Mouse (Mus musculus) adipocyte (in vitro differentiated cells): ENCODE measurements around the gene 1190005I06Rik.

Experiments
- DNase-seq: peaks from one replicate; pipeline ENCODE4 v3.0.0-alpha.2; 2016; ENCODE audit warnings: low spot score

1190005I06Rik gene

GRCm38 (mm10) chr8:120667561-120668373 lies 20.3 kb upstream of the 1190005I06Rik start, which contains the start of the genes Gm27021 and Cox4i1:
Gene Gm27021 (minus strand): TSS chr8:120668079.
Gene Cox4i1 (plus strand): TSS chr8:120668222.
- DNase-seq = peak; percentile 84

- DNase-seq = peak; percentile 8
Measured at GRCm38 (mm10) chr8:120666807-120667470, 19.5 kb upstream of the 1190005I06Rik start.

DNA sequence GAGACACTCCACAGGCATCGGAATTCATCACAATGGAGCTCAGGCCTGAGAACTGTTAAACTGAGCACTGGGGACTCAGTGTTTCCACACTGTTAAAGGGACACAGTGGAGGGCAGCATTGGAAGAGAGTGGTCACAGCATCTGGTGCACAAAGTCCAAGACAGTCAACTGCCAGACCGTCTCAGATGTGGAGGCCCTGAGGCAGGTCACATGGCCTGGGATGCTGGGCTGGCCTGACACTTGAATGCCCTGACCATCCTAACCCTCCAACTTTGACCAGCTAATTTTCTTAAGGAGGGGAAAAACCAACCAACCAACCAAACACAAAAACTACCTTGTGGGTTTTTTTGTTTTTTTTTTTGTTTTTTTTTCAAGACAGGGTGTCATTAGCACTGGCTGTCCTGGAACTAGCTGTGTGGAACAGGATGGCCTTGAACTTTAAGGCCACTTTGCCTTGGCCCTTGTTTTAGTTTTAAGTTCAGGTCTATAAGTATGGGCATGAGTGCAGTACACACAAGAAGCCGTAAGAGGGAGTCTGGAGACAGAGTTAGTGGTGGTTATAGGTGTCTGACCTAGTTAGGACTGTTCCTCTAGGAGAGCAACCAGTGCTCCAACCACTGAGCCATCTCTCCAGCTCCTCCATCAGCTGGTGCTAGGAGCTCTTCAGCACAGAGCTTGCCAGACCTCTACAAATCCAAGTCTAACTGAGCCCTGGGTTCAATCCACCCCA lies 18.5 kb upstream of the 1190005I06Rik start:
- peak; percentile 26 for DNase-seq

DNA sequence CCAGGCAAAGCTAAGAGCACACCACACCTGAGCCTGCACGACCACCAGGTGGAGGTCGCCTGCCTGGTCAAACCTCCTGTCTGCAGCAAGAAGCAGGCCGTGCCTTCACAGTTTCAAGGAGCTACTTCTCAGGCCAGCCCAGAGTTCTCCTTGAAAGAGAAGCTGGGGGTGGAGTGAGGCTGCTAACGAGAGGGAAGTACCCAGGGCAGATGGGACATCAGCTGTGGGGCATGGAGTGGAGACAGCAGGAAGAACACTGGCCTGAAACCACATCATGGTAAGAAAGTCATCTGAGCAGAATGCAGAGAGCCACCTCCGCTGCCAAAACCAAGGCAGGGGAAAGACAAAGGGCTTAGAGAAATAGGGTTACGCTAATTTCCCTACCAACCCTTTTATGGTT lies 17.1 kb upstream of the 1190005I06Rik start:
- DNase-seq = no peak

GRCm38 (mm10) chr8:120657415-120657814 lies 10.0 kb upstream of the 1190005I06Rik start:
- no peak for DNase-seq

DNA sequence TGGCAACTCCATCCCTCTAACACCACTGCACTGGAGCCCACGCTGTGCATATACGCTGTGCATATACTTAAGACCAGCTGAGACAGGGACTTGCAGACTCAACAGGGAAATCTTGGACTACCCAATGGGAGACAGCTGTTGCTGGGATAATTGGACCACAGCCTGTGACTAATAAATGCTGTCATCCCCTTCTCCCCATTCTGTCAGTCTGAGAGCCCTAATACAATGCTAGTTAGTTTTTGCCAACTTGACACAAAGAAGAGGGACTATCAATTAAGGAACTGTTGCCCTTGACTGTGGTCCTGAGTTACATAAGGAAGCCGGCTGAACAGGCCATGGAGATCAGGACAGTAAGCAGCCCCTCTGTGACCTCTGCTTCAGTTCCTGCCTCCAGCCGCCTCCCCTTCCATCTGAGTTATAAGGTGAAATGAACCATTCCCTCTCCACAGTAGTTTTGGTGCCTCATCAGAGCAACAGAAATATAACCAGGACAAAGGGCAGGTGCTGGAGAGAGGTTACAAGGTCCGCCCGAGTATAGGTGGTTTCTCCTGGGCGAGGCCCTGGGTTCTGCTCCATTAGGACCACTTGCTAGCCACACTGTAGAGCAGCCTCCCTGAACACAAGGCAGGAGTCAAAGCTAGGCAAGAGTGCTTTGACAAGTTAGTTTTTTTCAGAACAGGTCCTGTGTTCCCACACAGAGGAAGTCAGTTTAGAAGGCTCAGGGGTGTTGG lies 9.1 kb upstream of the 1190005I06Rik start:
- DNase-seq = no peak

GRCm38 (mm10) chr8:120644663-120645062 lies 2.8 kb downstream of the 1190005I06Rik start:
- DNase-seq = peak; percentile 88

GRCm38 (mm10) chr8:120642031-120642662 lies 5.3 kb downstream of the 1190005I06Rik start:
- DNase-seq = no peak

DNA sequence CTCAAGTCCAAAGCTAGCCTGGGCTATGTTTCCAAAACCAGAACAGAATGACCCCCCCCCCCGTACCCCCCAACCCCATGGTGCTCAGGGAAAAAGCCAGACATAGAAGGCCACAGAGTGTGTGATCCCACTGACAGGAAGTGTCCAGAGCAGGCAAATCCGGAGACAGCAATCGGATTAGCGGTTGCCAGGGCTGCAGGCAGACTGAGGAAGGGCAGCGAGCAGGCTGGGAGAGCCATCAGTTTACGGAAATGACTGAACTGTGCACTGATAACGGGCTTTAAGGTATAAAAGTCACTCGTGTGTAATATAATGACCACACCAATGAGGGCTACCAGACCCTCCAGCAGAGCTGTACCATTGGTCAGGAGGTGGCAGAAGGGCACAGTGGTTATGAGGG lies 6.2 kb downstream of the 1190005I06Rik start:
- no peak for DNase-seq

DNA sequence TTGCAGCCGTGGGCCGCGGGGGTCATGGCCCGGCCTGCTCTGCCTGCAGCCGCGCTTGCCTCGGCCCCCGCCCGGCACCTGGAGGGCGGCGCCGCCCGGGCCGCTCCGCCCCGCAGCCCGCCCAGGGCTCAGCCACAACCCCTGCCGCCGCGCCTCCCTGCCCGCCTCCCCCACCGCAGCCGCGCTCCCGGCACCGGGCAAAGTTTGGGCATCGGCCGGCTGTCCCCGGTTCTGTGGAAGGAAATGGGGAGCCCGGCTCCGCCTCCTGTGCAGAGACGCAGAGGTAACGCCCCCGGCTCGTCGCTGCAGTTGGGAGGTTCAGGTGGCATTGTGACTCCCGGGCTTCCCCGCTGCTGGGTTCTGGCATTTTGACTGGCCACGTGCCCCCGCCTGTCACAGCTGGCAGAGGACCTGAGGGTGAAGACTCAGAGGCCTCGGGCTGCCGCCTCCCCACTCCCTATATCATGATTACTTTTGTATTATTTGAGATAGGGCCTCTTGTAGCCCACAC lies 13.0 kb downstream of the 1190005I06Rik start:
- peak; percentile 68 for DNase-seq

GRCm38 (mm10) chr8:120633665-120634271 lies 13.7 kb downstream of the 1190005I06Rik start:
- DNase-seq = no peak

GRCm38 (mm10) chr8:120632969-120633664 lies 14.3 kb downstream of the 1190005I06Rik start:
- DNase-seq = no peak

DNA sequence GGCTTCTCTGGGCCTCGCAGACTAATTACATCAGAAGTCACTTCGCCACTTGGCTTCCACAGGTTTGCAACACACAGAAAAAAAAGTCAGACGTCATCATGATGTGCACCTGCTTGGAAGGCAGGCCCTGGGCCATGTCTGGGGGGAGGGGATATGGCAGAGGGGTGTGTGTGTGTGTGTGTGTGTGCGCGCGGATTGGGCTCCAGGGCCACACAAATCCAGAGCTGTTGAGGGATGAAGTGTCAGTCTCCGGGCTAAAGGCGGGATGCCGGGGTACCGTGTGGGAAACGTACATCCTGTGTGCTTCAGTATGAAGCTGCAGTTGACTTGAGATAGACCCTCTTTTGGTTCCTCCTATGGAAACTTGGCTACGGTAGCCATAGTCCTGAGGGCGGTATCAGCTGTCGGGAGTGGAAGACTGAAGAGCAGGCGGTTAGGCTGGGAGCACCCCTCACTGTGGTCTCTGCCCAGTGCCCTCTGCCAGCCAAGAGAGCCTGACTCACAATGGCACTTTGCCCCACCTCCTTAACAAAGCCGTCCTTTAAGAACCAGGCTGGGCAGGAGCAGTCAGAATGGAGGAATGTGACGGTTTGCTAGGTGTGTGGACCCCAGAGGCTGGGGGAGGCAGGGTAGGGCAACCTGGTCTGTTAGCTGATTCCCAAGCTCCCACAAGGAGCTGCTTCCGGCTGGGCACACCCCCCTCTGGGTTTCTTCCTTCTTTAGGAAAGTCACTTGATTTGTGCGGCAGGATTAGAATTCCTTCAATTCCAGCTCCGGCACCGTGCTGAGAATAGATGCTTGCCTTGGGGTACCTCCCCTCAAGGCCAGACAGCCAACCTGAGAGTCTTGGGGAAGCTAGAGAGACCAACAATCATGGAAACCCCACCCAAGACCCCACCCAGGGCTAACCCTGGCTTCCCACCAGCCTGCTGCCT lies 15.7 kb downstream of the 1190005I06Rik start:
- peak; percentile 38 for DNase-seq

- no peak for DNase-seq
Measured at GRCm38 (mm10) chr8:120630848-120631247, 16.6 kb downstream of the 1190005I06Rik start.

DNA sequence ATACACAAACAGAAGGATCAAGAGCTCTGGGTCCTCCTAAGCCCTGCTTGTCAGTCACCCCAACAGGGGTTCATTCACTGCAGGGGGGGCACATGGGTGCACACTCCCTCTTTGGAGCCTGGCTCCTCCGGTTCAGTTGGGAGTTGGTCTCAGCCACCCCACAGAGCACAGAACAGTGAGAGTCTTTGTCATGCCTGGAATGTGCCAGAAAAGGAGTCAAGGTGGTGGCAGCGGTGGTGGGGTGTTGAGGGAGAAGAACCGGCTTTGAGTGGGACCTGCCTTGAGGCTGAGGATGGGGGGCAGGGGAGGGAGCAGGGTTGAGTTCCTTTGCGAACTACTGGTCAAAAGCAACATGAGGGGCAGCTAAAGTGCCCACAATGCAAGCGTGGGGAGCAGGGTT lies 17.4 kb downstream of the 1190005I06Rik start:
- DNase-seq = no peak

DNA sequence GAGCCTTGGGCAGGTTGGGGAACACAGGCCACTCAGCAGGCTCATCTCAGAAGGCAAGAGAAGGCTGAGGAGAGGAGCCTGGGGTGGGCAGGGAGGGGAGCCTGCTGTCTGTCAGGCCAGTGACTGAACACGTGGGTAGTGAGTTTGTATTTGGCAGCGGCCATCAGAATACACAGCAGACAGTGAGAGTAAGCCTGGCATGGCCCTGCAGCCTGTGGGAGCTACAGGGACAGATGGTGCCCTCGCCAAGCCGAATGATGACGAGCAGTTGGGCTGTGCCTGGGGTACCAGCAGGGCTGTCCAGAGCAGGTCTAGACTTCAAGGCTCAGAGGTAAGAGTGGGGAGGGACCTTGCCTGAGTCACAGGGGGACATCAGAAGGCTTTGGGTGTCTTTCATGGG lies 20.1 kb downstream of the 1190005I06Rik start:
- DNase-seq = no peak

DNA sequence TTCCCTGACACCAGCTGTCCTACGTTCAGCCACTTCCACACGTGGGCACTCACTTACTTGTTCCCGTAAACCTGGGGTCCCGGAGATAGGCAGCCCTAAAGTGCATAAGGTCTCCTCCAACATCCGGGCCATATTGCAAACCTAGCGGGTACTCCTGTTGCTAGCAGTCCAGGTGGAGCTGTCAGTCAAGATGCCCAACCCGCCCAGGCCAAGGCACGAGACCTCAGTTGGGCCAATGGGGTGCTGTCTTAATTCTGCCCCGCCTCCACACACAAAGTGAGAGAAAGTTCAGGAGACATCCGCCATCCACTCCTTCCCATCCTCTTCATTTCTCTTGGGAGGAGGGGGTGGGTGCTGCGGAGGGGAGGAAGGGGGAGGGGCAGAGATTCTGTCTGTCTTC lies 21.0 kb downstream of the 1190005I06Rik start:
- no peak for DNase-seq

GRCm38 (mm10) chr8:120623608-120624007 lies 23.8 kb downstream of the 1190005I06Rik start:
- no peak for DNase-seq

- DNase-seq = no peak
Measured at GRCm38 (mm10) chr8:120622161-120622560, 25.3 kb downstream of the 1190005I06Rik start.
